Mouse (Mus musculus) cerebellum, adult 2 months (tissue): ENCODE results near the gene Stoml3.

Experiments used
- CTCF ChIP-seq: fragments of 200-500 bp; IDR thresholded peaks from 2 replicates; pipeline ENCODE4 v1.5.1; 2011; ENCODE audit warnings: low read depth, mild to moderate bottlenecking, control low read depth, low read length, moderate library complexity, borderline replicate concordance; ENCODE audit not compliant: insufficient read depth
- POLR2A ChIP-seq: fragments of 200-500 bp; IDR thresholded peaks from 2 replicates; pipeline ENCODE4 v1.6.1; 2011; ENCODE audit warnings: low read length, control low read depth, borderline replicate concordance; ENCODE audit not compliant: insufficient read depth

- TF ChIP-seq POLR2A, result no peak
- TF ChIP-seq CTCF, result no peak
These were observed 69.1 kb downstream of the Stoml3 start for GRCm38 (mm10) chr3:53557388-53558214.
